Mouse (Mus musculus) testis, postnatal 10 days (tissue): ENCODE results near the gene Nat8f2.
"Not testable (repeated sequence)": the region's sequence is repeated elsewhere in the genome, so short reads cannot be mapped to it uniquely, and the experiment has no call there.

Experiments used
- DNase-seq: peaks from one replicate; pipeline ENCODE4 v3.0.0; 2021; ENCODE audit warnings: low spot score

The Nat8f2 gene

DNA sequence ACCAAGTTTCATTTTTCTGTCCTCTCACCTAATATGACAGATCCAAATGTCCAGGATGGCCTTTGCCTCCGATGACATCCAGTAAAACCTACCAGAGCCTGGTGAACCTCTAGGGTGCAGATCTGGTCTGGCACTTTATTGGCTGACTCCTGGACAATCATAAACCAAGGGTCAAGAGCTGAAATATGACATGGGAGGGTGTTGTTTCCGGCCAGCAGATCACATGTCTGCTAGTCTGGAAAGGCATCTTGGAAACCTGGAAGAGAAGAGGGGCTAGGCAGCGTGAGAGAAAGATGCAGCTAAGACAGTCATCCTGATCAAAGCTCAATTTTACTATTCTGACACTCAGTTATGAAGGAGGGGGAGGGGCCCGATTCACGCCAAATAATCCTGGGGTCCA lies at the start of gene Nat8f2:
Gene Nat8f2 (minus strand): TSS at position 153 of the 400 bp plus-strand sequence.
- peak; percentile 30 for DNase-seq

DNA sequence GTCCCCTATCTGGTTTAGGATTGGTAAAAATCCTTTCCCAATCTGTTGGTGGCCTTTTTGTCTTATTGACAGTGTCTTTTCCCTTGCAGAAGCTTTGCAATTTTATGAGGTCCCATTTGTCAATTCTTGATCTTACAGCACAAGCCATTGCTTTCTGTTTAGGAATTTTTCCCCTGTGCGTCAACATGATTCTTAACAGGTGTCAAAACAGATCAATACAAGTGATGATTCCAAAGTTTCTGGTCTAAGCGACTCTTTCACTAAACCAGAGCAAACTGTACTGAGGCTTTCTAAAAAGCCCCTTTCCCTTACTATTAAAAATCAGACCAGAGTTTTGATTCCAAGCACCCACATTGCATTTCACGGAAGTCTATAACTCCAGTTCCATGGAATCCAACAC lies 49.4 kb upstream of the Nat8f2 start:
- not testable (repeated sequence) for DNase-seq

DNA sequence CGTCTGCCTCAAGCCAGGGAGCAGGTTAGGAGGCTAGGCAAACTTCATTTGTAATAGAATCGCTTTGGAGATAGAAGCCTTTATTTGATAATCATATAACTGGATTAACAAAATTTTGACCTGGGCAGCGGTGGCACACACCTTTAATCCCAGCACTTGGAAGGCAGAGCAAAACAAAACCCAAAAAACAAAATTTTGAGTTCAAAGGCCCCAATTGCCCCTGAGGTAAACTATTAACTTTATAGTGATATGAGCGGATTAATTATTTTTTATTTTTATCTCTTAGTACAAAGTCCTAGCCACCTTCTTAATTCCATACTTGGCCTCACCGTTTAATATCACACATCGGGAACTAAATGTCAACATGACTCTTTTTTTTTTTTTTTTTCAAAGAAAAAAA lies 47.6 kb upstream of the Nat8f2 start:
- no peak for DNase-seq

DNA sequence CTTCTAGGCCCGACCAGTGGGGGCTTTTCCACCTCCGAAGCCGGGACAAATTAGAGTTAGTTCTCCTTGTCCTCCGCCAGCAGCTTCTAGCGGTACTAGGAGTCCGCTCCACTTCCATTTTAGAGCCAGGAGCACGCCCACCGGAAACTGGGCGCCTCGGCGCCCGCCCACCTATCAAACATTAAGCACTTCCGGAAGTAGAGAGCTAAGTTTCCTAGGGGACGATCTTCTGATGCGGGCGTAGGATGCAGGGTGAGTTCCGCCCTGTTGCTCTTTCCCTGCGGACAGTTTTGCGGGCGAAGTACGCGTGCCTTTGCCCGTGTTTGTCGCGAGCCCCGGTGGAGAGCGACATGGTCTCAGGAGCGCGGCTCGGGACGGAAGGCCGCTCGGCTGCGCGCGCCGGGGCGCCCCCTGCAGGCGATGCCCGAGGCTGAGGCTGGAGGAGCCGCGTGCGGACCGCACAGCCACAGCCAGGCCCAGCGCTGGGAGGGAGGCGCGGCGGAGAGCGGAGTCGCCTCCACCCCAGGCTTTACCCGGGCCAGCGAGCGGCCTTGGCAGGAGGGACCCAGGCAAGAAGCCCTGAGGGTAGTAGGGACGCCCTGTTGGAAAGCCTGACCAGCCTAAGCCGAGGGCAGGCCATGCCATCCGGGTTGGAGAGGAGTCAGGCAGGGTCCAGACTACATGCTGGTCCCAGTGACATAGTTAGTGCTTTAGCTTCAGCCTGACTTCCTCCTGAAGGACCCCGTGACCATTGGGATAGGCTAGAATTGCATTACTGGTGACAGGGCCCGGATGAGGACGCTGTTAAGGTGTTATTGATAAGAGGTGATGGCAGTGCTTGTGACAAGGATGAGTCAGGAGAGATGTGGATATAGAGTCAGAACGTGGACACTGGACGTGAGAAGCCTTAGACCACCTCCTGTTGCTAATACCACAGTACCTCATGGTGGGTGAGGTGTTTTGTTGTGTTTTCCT lies 46.9 kb upstream of the Nat8f2 start, which contains the start of gene Nat8f1:
Gene Nat8f1 (minus strand): TSS at position 149 of the 975 bp plus-strand sequence.
- peak; percentile 85 for DNase-seq

DNA sequence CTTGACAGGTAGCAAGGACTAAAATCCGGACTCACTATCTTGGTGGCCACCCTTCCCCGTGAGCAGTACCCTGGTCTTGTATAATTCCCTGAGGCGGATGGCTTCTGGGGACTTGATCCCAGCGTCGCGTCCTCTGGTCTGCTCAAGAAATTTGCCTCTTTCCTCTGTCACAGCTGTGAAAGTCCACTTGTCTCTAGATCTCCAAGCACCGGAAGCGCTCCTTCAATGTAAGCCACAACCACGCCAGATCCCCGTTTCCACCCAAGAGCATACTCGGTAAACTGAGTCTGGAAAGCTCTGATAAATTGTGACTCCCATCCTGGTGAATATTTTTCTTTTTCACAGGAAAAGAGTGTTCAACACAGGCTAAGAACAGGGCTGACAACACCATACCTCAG lies 46.2 kb upstream of the Nat8f2 start:
- no peak for DNase-seq

DNA sequence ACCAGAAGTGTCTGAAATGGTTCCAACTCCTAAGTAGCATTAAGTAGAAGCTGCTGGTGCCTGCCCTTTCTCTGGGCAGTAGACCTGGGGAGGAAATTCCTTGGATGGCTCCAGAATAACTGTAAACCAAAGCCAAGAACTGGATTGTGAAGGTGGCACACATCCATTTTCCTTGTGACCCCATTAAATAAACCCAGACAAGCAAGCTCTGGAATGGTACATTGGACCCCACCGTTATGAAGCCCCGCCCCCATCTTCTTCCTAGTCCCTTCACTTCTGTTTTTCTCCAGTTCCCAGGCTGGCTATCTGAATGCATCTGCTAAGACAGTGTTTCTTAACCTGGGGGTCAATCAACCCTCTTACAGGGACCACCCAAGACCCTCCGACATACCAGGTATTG lies 42.6 kb upstream of the Nat8f2 start, which contains the start of gene Tprkb:
Gene Tprkb (plus strand): TSS at position 279 of the 400 bp plus-strand sequence.
- no peak for DNase-seq

DNA sequence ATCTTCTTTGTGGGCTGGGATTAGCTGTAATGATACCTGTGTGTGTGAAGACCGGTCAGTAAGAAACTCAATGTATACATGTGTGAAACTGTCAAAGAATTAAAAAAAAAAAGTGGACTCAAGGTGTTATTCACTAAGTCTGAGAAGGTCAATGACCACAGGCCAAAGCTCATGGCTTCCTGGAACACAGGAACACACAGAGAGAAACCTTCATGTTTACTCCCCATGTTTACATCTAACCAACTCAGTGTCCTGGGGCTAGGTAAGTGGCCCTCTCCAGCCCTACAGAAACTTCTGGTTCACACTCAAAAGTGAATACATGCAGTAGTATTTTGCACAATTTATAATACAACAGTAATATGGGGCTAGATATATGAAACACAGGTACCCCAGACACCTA lies 40.7 kb upstream of the Nat8f2 start:
- DNase-seq: no peak

DNA sequence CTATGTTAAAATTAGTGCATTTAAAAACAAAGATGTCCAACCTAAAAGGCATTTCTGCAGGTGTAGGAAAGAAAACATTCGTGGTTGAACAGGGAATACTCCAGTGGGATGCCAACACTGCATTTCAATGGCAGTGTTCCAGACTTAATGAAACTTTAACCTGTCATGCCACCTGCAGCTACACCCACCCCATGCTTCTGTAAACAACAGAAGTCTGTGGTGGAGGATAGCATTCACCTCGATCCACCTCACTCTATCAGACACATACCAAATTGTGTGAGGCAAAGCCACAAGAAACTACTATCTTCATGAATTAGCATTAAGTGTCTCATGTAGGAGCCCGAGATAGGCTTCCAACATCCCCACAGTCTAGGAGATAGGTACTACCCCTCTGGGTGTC lies 39.4 kb upstream of the Nat8f2 start:
- no peak for DNase-seq

DNA sequence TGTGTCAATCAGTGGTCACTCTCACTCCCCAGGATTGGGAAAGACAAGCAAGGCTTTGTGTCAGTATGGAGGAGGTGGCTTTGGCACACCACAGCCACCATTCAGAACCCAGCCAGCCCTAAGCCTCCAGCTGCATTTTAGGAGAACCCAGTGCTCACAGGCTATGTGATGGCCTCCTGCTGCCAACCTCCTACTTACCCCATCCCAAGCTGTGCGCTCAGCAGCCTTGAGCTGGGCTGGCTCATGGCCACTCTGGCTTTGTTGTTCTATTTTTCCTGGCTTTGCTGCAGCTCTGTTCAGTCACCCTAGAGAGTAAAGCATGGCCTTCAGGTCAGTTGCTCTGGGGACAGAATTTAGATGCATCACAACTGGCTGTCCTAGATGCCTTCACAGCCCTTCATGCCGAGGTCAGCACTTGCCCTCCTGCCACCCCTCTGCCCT lies 38.0 kb upstream of the Nat8f2 start:
- DNase-seq: peak; percentile 51

DNA sequence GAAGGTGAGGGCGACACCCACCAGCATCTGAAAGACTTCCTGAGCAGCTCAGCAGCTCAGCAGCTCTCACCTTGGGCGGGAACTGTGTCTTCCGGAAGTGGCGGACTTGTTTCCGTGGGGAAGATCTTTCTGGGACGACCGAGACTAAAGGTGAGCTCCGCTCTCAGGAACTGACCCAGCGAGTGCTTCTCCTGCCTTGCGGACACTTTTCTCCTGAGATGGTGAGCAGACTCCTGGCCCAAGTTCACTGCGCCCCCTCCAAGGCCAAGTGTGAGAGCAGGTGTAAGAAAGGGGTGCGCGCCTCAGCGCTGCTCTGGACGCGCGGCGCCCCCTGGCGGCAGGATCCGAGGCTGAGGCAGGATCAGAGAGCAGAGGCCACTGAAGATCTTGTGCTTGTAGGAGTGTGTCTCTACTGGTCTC lies 35.7 kb upstream of the Nat8f2 start, which contains the start of gene Nat8f4:
Gene Nat8f4 (minus strand): TSS at position 243 of the 420 bp plus-strand sequence.
- DNase-seq: peak; percentile 88

DNA sequence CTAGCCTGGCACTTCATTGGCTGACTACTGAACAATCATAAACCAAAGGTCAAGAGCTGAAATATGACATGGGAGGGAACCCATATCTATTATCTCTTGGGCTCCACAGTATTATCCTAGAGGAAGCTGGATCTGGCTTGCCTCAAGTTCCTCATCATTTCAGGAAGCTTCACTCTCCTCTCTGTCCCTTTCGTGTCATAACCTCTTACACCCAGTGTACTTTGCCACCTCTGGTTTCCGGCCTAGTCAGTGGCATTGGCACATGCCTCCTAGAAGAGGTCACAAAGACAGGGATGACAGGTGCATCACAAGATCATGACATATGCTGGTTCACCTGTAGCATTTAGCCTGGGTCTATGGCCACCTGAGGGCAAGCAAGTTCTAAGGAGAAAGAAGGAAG lies 33.3 kb upstream of the Nat8f2 start:
- peak; percentile 26 for DNase-seq

DNA sequence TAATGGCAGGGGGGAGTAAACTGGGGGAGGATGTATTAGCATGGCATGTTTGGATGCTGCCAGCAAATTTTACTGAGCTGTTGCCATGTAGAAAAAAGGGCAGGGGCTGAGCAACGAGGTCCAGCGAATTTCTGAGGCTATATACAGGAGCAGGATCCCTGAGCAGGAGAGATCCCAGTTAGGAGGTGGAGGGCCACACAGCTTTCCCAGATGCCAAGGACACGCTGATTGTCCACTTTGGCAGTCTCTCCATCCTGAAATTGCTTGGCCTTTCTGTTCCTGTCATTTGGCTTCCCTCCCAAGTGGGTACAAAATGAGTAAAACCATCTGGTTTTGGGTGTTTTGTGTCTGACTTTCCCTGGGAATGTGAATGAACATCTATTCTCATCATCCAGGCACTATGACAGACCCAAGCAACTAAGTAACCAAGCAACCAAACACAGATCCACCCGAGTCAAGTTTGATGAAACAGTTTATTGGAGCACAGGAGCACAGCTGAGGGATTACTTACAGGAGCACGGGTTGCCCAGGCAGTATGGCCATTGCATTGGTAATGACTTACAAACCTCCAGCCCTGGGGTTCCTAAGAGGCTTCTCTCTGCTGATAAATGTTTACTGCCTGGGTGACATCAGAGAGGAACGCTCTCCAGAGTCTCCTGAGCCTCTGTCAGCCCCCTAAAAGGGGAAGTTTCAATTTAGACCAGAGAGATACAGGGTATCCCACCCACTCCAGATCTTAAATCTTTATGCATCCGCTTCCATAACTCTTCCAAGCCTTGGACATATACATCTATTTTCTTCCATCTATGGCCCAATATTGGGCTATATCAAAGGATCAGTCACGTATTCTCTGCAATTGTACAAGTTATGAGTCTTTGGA lies 29.9 kb upstream of the Nat8f2 start:
- DNase-seq: peak; percentile 39

DNA sequence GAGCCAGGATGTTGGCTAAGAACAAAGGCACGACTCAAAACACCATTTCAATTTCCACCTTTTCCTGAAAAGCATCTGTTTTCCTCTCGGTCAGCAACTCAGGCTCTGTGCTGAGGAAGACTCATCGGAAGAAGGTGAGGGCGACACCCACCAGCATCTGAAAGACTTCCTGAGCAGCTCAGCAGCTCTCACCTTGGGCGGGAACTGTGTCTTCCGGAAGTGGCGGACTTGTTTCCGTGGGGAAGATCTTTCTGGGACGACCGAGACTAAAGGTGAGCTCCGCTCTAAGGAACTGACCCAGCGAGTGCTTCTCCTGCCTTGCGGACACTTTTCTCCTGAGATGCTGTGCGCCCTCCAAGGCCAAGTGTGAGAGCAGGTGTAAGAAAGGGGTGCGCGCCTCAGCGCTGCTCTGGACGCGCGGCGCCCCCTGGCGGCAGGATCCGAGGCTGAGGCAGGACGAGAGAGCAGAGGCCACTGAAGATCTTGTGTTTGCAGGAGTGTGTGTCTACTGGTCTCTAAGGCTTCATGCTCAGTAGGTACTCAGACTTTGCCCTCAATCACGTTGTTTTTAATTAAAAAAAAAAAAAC lies 26.2 kb upstream of the Nat8f2 start:
- DNase-seq: peak; percentile 56

DNA sequence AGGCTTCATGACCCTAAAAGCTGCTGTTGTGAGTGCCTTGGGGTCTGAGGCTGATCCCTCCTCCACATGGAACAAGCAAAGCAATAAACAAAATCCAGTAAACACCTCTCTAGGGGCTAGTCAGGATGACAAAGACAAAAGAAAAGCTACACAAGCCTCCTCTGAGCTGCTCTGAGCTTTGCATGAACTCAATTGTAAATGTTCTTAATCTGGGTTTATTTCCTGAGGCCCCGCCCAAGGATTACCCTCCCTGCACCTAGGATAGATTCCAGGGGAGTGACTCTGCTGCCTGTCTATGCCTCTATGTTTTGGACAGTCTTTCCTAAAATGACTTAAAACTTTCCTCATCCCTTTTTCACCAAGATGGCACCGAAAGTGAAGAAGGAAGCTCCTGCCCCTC lies 20.0 kb upstream of the Nat8f2 start:
- peak; percentile 15 for DNase-seq

DNA sequence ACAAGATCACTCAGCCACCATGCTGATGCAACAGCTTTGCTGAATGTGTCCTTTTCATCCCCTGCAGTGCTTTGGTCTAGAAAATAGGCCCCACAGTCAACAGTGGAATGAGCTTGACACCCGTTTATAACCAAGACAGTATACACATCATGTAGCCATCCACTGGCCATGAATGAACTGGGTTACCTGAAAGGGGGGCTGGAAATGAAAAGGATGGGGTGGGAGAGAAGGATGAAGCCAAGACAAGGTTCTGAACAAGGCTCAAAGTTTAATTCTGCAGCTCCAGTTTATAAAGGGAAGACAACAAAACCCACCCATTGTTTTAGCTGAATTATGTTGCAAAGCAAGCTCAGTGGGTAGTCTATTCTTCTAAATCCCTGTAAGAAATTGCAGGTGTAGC lies 15.4 kb upstream of the Nat8f2 start:
- DNase-seq: peak; percentile 7

DNA sequence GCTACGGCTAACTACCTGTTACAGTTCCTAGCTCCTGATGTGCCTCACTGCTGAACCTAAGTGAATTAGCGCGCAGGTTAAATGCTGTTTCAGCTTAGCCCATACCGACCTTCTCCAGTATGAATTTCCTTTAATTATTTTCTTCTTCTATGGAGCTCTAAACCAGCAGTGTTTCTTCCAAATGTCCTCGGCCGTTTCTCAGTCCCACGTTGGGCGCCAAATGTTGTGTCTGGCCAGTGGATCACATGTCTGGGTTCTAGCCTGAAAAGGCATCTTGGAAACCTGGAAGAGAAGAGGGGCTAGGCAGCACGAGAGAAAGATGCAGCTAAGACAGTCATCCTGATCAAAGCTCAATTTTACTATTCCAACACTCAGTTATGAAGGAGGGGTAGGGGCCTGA lies 14.3 kb upstream of the Nat8f2 start:
- DNase-seq: peak; percentile 43

DNA sequence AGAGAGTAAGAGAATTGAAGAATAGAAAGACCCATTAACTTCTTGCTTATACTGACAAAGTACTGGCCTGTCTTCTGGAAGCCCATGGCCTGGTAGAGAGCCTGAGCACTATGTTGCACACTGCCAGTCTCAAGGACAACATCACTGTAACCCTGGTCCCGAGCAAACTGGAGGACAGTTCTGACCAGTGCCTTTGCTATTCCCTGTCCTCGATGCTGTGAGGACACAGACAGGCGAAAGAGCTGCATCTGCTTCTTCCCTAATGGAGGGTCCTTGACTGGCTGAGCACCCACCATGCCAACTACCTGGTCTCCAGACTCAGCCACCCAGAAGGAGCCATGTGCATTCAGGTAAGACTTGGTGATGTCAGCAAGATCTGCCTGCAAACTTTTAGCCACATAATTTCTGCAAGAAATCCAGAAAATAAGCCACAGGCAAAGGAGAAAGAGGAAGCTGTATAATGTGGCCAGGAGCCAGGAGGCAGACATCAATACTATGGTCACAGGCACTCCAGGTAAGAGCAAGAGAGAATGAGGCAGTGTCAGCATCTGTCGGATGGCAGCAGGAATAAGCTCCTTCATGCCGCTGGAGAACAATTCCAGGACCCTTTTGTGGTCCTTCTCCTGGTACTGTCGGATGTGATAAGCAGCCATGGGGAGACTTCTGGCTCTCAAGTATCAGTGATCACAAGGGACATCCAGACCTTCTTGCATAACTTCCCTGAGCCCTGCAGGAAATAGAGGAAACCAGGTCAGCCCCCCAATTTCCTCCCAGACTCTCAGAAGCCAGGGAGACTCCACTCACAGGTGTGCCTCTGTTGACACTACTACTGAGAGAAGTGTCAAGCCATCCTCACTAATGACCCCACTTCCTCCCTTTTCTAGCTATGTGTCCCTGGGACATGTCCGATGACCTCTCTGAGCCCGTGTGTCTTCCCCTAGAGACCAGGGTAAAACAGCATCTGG lies 950 bp downstream of the Nat8f2 start:
- peak; percentile 28 for DNase-seq

DNA sequence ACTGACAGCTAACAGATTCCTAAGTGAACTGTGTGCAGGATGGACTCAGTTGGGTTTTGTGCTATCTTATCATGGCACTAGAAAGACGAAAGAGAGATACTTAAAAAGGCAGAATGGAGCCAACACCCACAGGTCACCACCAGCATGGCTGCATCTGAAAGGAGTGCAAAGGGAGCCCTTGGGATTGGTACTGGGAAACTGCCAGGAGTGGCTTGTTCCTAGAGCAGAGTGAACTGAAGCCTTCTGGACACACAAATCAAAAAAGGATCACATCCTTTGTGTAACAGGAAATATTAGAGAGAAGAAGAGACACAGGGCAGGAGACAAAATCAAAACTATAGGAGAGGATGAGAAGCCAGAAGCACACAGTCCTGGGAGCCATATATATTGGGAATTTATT lies 2.0 kb downstream of the Nat8f2 start:
- DNase-seq: peak; percentile 31

DNA sequence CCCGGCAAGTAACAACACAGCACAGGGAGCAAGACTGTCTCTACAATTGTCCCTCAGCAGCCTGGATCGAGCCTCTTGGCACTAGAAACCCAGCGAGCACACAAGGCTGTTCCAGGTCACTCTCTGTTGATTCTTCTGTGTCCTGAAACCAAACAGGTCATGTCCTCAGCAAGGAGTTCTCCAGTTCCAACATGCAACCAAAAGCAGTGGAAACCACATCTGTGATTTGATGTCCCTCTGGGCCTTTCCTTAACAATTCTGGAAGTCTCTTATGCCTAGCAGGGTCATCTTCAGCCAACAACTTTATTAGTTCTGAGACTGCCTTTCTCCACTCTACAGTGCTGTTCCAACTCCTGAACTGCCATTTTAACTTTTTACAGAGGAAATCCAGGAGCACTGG lies 2.8 kb downstream of the Nat8f2 start:
- peak; percentile 14 for DNase-seq

DNA sequence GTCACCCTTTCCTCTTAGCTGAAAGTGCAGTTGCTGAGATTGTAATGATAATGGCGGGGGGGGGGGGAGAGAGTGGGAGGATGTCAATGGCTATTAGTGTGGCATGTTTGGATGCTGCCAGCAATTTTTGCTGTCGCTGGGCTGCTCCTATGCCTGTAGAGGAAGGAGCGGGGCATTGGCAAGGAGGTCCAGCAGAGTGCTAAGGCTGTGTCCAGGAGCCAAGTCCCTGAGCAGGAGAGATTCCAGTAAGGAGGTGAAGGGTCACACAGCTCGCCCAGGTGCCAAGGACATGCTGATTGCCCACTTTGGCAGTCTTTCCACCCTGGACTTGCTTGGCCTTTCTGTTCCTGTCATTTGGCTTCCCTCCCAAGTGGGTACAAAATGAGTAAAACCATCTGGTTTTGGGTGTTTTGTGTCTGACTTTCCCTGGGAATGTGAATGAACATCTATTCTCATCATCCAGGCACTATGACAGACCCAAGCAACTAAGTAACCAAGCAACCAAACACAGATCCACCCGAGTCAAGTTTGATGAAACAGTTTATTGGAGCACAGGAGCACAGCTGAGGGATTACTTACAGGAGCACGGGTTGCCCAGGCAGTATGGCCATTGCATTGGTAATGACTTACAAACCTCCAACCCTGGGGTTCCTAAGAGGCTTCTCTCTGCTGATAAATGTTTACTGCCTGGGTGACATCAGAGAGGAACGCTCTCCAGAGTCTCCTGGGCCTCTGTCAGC lies 3.9 kb downstream of the Nat8f2 start:
- peak; percentile 44 for DNase-seq
